22 mouse cellular contexts compared by ENCODE assay signal in the genomic region with DNA sequence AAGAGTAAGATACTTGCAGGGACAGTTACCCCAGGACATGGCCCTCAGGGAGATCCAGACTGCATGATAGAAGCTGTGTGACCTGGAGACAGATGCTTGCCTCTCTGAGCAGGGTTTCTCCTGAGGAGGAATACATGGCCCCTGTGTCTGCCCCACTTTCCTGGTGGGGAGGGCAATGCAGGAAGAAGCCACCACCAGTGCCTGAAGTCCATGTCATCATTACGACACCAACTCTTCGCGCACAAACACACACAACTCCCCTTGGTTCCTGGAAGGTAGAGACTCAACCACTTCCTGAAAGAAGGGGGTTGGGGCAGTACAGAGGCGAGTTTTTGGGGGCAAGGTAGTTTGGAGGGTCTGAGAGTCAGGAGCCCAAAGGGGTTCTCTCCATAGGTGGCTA. TPM values are rescaled to one million over a fixed set of nuclear protein-coding genes. Genes with fewer than 3 reads are reported as not detected.
DNase-seq lines count a peak whose midpoint lies in the region; ATAC-seq and TF ChIP-seq lines count a peak whose summit lies in the region.
"Had no signal": no experiment of that assay in that cellular context is flagged by ENCODE, and none has a peak within 500 bp of the region (broad histone marks: within the 10 kb centered on the region; RNA-seq: fewer than 3 reads in every experiment).

No protein-coding gene starts in this region.

- intact Hi-C loops in gastrocnemius, postnatal 36 days (cut with DNase I) = no loop called here

- ATAC-seq in lung, postnatal 0 days = 0 out of 2 replicates have a peak, but pooled peaks have one; percentile 21
- ATAC-seq in megakaryocyte progenitor cell, adult 5-6 weeks (replicated peaks; ENCODE audit: poor library complexity) = peak; percentile 61
- ATAC-seq in forebrain, embryonic 14.5 days = no peak
- ATAC-seq: intestine, postnatal 0 days; midbrain, embryonic 15.5 days had no signal

- H3K27me3 ChIP-seq in lung, postnatal 0 days (replicated peaks; ENCODE audit: insufficient read depth, low read length) = no peaks in the 10 kb centered on the region
- H3K27me3 ChIP-seq in forebrain, embryonic 14.5 days (replicated peaks; ENCODE audit: control insufficient read depth, insufficient read depth, low read length) = no peaks in the 10 kb centered on the region
- H3K27me3 ChIP-seq: hindbrain, embryonic 15.5 days; kidney, embryonic 15.5 days; limb, embryonic 12.5 days; liver, embryonic 13.5 days; lung, embryonic 15.5 days; midbrain, embryonic 15.5 days had no signal

- no peak overlapping the region for H3K27ac ChIP-seq in lung, postnatal 0 days (ENCODE audit: low read length)
- H3K27ac ChIP-seq in bone marrow, adult 2 months (ENCODE audit: control insufficient read depth, insufficient read depth, low read depth, low read length, poor library complexity) = peak overlapping the region; percentile 65
- H3K27ac ChIP-seq in forebrain, embryonic 14.5 days (ENCODE audit: low read depth, low read length) = no peak overlapping the region
- H3K27ac ChIP-seq: hindbrain, embryonic 15.5 days; kidney, embryonic 15.5 days; limb, embryonic 12.5 days; liver, embryonic 13.5 days; lung, embryonic 15.5 days; midbrain, embryonic 15.5 days had no signal

- DNase-seq in lung, postnatal 0 days (ENCODE audit: low spot score) = no peak
- DNase-seq in lung, postnatal 14 days = no peak
- DNase-seq in thymus, postnatal 14 days = peak; percentile 61
- no peak for DNase-seq in gastrocnemius, postnatal 36 days
- no peak for DNase-seq in retina, embryonic 14.5 days (ENCODE audit: low spot score)
- DNase-seq in forebrain, embryonic 14.5 days (ENCODE audit: low spot score) = no peak
- DNase-seq: adrenal gland, postnatal 14 days; cerebellum, adult 11 months; cerebellum, postnatal 14 days; gastrocnemius, postnatal 25 days; heart, postnatal 36 days; liver, embryonic 13.5 days; right cerebral cortex, adult 18-20 months had no signal

- H3K4me1 ChIP-seq in lung, postnatal 0 days (ENCODE audit: insufficient read depth, low read depth, low read length) = no peaks in the 10 kb centered on the region
- H3K4me1 ChIP-seq in bone marrow, adult 2 months (ENCODE audit: control insufficient read depth, insufficient read depth, low read length) = peaks cover 5% of the 10 kb centered on the region; the same call in 1 of the 2 replicates
- H3K4me1 ChIP-seq in forebrain, embryonic 14.5 days (ENCODE audit: control insufficient read depth, insufficient read depth, low read length) = no peaks in the 10 kb centered on the region
- H3K4me1 ChIP-seq: hindbrain, embryonic 15.5 days; limb, embryonic 12.5 days; lung, embryonic 15.5 days; midbrain, embryonic 15.5 days had no signal

- no peak overlapping the region for H3K4me3 ChIP-seq in lung, postnatal 0 days (ENCODE audit: low read depth, low read length)
- H3K4me3 ChIP-seq in bone marrow, adult 2 months (replicated peaks; ENCODE audit: control insufficient read depth, low read depth, low read length) = no peak overlapping the region
- no peak overlapping the region for H3K4me3 ChIP-seq in forebrain, embryonic 14.5 days (ENCODE audit: low read depth, low read length)
- H3K4me3 ChIP-seq: hindbrain, embryonic 15.5 days; kidney, embryonic 15.5 days; limb, embryonic 12.5 days; liver, embryonic 13.5 days; lung, embryonic 15.5 days; midbrain, embryonic 15.5 days; myocyte had no signal

- TF ChIP-seq EP300 in lung, postnatal 0 days (IDR thresholded peaks at IDR 0.05) = no peak

- no peak overlapping the region for H3K9ac ChIP-seq in lung, postnatal 0 days (replicated peaks; ENCODE audit: low read depth)
- no peak overlapping the region for H3K9ac ChIP-seq in forebrain, embryonic 14.5 days (ENCODE audit: low read length)
- H3K9ac ChIP-seq: hindbrain, embryonic 15.5 days; kidney, embryonic 15.5 days; limb, embryonic 12.5 days; liver, embryonic 13.5 days; lung, embryonic 15.5 days; midbrain, embryonic 15.5 days had no signal

- no peak for TF ChIP-seq POLR2A in bone marrow, adult 2 months (IDR thresholded peaks at IDR 0.05; ENCODE audit: borderline replicate concordance, control insufficient read depth, low read depth, low read length)

- WGBS in lung, postnatal 0 days = 75% methylated on average over 4 of the region's 4 CpGs
- 18% methylated on average over 4 of the region's 4 CpGs for WGBS in bone marrow, adult 2 months
- 88% methylated on average over 4 of the region's 4 CpGs for WGBS in forebrain, embryonic 14.5 days

- H3K4me2 ChIP-seq in lung, postnatal 0 days (replicated peaks; ENCODE audit: low read depth, low read length) = no peak overlapping the region
- no peak overlapping the region for H3K4me2 ChIP-seq in forebrain, embryonic 14.5 days (ENCODE audit: low read length)
- H3K4me2 ChIP-seq: hindbrain, embryonic 15.5 days; kidney, embryonic 15.5 days; limb, embryonic 12.5 days; liver, embryonic 13.5 days; lung, embryonic 15.5 days; midbrain, embryonic 15.5 days had no signal

- no peaks in the 10 kb centered on the region for H3K36me3 ChIP-seq in lung, postnatal 0 days (ENCODE audit: insufficient read depth, low read length)
- no peaks in the 10 kb centered on the region for H3K36me3 ChIP-seq in forebrain, embryonic 14.5 days (ENCODE audit: control insufficient read depth, insufficient read depth, low read length)
- H3K36me3 ChIP-seq: hindbrain, embryonic 15.5 days; kidney, embryonic 15.5 days; limb, embryonic 12.5 days; liver, embryonic 13.5 days; lung, embryonic 15.5 days; midbrain, embryonic 15.5 days had no signal

- H3K9me3 ChIP-seq in lung, postnatal 0 days (ENCODE audit: low read length) = no peaks in the 10 kb centered on the region
- H3K9me3 ChIP-seq in forebrain, embryonic 14.5 days (replicated peaks; ENCODE audit: control insufficient read depth, low read length) = no peaks in the 10 kb centered on the region
- H3K9me3 ChIP-seq: hindbrain, embryonic 15.5 days; kidney, embryonic 15.5 days; limb, embryonic 12.5 days; liver, embryonic 13.5 days; lung, embryonic 15.5 days; midbrain, embryonic 15.5 days had no signal

- TF ChIP-seq CTCF in lung, postnatal 0 days (IDR thresholded peaks at IDR 0.05) = no peak
- TF ChIP-seq CTCF in bone marrow, adult 2 months (IDR thresholded peaks at IDR 0.05; ENCODE audit: control insufficient read depth, insufficient read depth, low read length) = no peak

RNA-seq across cellular contexts. Expression of a gene that starts 8.2 kb away (rescaled TPM):
- 14.6 and 15.1 TPM in 2 replicates for polyA plus RNA-seq in lung, postnatal 0 days (2015; fragmentation: Nextera tagmentation; extraction: Ambion mirVana)
- polyA plus RNA-seq in bone marrow, adult 2 months (2011; ENCODE audit: insufficient read depth, insufficient read length, low replicate concordance, missing spikeins) = 48.2 and 146 TPM in 2 replicates
- 244 and 245 TPM in 2 replicates for total RNA-seq in megakaryocyte progenitor cell, adult 5-6 weeks (2015)
- total RNA-seq in megakaryocyte progenitor cell, adult 5-6 weeks (2017) = 82.0 and 99.0 TPM in 2 replicates
- 1 to 10 TPM; 1.0 to 1.2 TPM for total RNA-seq in gastrocnemius, postnatal 36 days (2021)
- 1.8 and 1.9 TPM in 2 replicates for polyA plus RNA-seq in forebrain, embryonic 14.5 days (2014; fragmentation: Nextera tagmentation; extraction: Ambion mirVana)
- polyA plus RNA-seq: myocyte had no signal

RNA-seq across cellular contexts. Expression of a gene that starts 23.9 kb away (rescaled TPM):
- polyA plus RNA-seq in lung, postnatal 0 days (2015; fragmentation: Nextera tagmentation; extraction: Ambion mirVana) = 107 and 110 TPM in 2 replicates
- 1.4 and 1.8 TPM in 2 replicates for polyA plus RNA-seq in bone marrow, adult 2 months (2011; ENCODE audit: insufficient read depth, insufficient read length, low replicate concordance, missing spikeins)
- 6.5 and 7.2 TPM in 2 replicates for total RNA-seq in megakaryocyte progenitor cell, adult 5-6 weeks (2015)
- total RNA-seq in megakaryocyte progenitor cell, adult 5-6 weeks (2017) = 5.6 and 8.2 TPM in 2 replicates
- 1 to 10 TPM; 2.2 to 2.7 TPM for total RNA-seq in gastrocnemius, postnatal 36 days (2021)
- polyA plus RNA-seq in forebrain, embryonic 14.5 days (2014; fragmentation: Nextera tagmentation; extraction: Ambion mirVana) = 3.3 and 4.0 TPM in 2 replicates

RNA-seq across cellular contexts. Expression of a gene that starts 51.7 kb away (rescaled TPM):
- 197 and 225 TPM in 2 replicates for polyA plus RNA-seq in lung, postnatal 0 days (2015; fragmentation: Nextera tagmentation; extraction: Ambion mirVana)
- 108 and 116 TPM in 2 replicates for polyA plus RNA-seq in bone marrow, adult 2 months (2011; ENCODE audit: insufficient read depth, insufficient read length, low replicate concordance, missing spikeins)
- 108 TPM in 2 replicates for total RNA-seq in megakaryocyte progenitor cell, adult 5-6 weeks (2015)
- 87.2 and 98.4 TPM in 2 replicates for total RNA-seq in megakaryocyte progenitor cell, adult 5-6 weeks (2017)
- 100 to 1,000 TPM; 137 to 139 TPM for total RNA-seq in gastrocnemius, postnatal 36 days (2021)
- polyA plus RNA-seq in forebrain, embryonic 14.5 days (2014; fragmentation: Nextera tagmentation; extraction: Ambion mirVana) = 101 TPM in 2 replicates

RNA-seq across cellular contexts. Expression of a gene that starts 51.9 kb away (rescaled TPM):
- polyA plus RNA-seq in lung, postnatal 0 days (2015; fragmentation: Nextera tagmentation; extraction: Ambion mirVana) = 12.8 and 16.9 TPM in 2 replicates
- 42.7 and 57.4 TPM in 2 replicates for polyA plus RNA-seq in bone marrow, adult 2 months (2011; ENCODE audit: insufficient read depth, insufficient read length, low replicate concordance, missing spikeins)
- total RNA-seq in megakaryocyte progenitor cell, adult 5-6 weeks (2015) = 16.2 and 17.2 TPM in 2 replicates
- total RNA-seq in megakaryocyte progenitor cell, adult 5-6 weeks (2017) = 26.0 and 37.7 TPM in 2 replicates
- 1 to 10 TPM; 7.3 to 8.0 TPM for total RNA-seq in gastrocnemius, postnatal 36 days (2021)
- polyA plus RNA-seq in forebrain, embryonic 14.5 days (2014; fragmentation: Nextera tagmentation; extraction: Ambion mirVana) = 27.3 and 38.8 TPM in 2 replicates

Comparison
In these comparisons a context has a peak if more than half of its experiments do, and no peak if none do; other contexts are left out.
1. RNA of a gene that starts 23.9 kb away (polyA plus RNA-seq): 107 to 110 TPM in lung, postnatal 0 days; 3.3 to 4.0 TPM in forebrain, embryonic 14.5 days and 1.4 to 1.8 TPM in bone marrow, adult 2 months; every median in the first group is over 10 times any median in the second.